Mouse (Mus musculus) R1 (cell line): ENCODE data around the gene Myh15.
"Not testable (repeated sequence)": the region's sequence is repeated elsewhere in the genome, so short reads cannot be mapped to it uniquely, and the experiment has no call there.

ENCODE experiments used
- DNase-seq: peaks from one replicate; pipeline ENCODE4 v3.0.0-alpha.2; 2018; ENCODE audit warnings: low read depth, low spot score

The Myh15 gene

DNA sequence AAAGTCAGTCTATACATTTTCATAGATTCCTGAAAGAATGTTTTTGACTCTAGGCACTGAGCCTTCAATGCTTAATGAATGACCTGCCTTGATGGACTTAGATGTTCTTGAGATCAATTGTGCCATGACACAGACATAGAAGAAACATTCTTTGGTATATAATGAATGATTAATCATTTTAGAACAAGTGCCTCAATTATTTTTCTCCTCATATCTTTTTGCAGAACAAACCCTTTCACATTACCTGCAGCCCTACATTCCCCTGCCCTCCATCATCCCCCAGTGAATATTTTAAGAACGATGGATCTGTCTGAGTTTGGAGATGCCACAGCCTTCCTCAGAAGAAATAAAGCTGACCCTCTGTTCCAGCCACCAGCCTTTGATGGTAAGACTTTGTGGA lies at the start of gene Myh15:
Gene Myh15, plus strand, starts transcription at position 301 of the 400 bp plus-strand sequence.
- DNase-seq, result no peak

DNA sequence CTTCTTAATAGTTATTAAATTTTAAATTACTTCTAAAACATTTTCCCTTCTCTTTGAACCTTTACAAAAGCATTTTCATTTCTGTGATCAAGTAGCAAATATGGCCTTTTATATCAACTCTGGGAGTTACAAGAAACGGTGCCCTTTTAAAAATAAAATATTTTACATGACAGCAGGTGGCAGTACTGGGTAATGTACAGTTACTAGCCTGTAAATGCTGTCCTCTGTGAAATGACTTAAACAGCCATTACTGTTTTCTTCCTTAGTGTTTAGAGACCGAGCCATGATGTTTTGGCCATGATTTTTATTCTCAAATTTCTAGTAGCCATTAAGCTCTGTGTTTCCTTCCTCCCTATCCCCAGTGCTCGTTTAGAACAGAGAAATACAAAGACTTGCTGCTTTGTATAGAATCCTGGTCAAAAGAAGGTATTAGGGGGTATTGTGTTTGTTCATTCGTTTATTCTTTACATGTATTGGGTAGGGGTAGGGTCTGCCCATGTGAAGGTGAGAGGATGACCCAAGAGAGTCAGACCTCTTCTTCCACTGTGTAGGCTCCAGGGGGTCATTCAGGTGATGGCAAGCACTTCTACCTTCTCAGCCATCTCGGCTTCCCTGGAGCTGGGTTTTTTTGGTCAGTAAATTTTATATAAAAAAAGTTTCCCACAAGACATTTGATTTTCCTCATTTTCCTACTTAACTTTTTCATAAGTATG lies 40.5 kb upstream of the Myh15 start:
- DNase-seq, result peak; percentile 22

DNA sequence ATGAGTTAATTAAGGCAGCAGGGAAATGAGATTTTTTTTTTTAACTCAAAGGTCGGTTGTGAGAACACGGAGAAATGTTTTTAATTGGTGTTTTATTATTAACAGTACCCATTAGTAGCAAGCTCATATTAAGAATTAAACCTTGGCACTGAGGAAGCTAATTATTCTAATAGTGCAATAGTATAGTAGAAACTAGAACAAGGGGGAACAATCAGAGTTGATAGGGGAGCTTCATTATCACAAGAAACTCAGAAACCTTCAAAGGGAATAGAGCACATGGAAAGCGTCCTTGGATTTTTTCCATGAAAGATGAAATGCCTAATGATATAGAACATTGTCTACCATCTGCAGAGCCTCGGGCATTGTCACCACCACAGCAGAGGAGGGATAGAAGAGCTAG lies 21.4 kb upstream of the Myh15 start:
- no peak for DNase-seq

DNA sequence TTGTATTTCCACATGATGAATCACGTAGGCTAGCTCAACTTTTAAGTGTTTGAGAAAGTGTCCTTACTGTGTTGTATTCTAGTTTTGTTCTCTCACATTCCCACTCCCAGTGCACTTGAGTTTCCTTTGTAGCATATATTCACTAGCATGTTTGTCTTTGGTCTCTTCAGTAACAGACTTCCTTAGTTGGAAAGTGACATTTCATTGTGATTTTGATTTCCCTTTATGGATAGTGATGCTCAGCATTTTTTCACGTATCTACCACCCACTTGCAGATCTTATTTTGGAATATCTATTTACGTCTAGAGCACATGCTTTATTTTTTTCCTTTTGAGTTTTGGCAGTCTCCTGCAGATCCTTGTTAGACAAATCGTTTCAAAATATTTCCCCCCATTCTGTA lies 19.5 kb upstream of the Myh15 start:
- DNase-seq, result no peak

DNA sequence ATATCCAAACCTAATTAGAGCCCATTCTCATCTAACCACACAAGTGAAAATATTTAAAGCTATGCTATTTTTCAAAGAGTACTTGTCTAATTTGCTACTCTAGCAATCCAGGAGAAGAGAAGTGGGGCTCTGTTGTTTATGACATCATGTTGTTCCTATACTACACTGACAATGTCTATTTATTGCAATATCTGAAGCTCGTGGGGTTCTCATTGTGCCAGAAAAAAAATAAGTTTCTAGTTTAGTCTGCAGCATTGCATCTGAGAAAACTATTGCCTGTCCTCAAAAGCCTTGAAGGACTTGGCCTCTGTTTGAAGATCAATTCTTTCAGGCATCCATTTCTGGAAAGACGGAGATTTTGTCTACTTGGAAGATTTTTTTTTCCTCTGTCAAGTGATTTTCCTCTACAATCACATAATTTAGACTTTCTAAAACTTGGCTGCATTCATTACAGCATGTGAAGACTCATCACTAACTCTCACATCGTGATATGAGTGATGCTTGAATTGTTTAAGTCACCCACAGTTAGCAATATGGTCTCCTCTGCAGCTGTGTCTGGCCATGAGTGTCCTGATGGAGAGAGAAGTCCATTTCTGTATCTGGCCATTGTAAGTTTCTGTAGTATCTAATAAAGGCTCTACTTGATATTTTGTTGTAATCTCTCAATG lies 16.6 kb upstream of the Myh15 start:
- DNase-seq, result no peak

DNA sequence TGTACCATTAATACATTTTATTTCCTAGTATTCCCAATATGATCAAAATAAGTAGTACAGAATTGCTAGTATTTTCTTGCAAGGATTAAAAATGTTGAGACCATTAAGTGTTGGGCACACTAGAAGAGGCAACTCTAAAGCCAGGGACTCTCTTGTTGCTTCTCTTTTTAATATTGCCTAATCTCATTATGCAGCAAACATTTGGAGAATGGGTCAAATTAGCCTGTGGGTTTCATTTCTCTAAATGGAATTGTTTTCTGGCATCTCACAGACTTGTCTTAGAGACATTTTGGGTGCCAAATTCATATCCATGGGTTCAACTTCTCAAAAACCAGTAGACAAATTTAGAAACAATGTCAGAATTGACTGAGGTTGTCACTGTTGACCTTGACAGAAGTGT lies 8.1 kb upstream of the Myh15 start:
- no peak for DNase-seq

DNA sequence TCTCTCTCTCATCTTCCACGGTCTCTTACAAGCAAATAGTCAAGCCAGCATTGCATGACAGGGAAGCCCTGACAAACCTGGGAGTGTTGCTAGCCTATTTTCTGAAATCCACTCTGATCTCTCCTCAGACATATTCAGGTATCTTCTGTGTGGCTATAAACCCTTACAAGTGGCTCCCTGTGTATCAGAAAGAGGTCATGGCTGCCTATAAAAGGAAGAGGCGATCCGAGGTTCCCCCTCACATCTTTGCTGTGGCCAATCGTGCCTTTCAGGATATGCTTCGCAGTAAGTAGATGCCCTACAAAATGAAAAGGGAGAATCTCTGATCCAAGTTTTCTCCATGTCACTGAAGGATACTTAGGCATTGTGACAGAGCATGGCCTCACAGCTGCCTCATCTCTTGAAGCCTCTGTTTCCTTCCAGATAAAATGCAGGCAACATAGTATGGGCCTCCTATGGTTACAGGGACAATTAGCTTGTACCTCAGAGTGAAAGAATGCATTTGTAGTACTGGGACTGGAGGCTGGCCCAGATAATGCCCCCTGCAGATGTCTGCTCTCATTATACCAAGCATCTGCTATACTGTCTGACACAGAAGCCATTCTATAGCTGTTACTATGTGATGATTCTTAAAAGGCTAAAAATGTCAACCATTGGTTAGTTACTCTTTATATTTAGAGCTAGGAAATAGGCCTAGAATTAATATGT lies 12.1 kb downstream of the Myh15 start:
- no peak for DNase-seq

DNA sequence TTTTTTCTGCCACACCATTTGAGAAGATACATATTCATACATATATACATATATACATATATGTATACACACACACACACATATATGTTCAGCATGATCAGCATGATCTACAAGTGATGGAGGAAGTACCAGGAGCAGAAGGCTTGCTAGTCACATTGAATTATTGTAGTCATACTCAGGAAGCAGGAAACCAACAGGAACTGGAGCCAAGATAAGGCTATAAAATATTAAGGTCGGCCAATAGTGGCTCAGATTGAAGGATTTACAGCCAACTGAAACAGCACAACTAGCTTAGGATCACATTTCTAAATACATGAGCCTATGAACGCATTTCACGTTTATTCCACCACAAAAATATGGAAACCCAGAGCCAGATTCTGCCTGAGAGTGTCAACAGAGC lies 14.0 kb downstream of the Myh15 start:
- no peak for DNase-seq

DNA sequence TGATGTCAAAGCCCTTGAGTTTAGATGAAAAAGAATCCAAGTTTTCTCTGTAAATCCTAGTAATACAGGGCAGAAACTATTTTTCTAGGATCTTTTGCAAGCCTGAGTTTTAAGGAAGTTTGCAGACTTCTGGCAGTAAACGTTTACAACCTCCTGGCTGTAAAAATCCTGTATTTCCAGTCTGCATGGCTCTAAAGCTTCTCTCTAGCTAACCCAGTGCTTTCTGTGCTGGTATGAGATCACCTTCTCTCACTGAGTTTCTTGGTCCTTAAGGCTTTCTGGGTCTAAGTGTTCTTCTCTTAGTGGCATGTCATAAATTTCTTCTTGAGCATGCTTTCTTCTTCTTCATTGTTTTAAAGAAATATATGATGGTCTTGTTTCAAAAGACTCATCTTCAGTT lies 70.7 kb downstream of the Myh15 start:
- DNase-seq, result no peak

DNA sequence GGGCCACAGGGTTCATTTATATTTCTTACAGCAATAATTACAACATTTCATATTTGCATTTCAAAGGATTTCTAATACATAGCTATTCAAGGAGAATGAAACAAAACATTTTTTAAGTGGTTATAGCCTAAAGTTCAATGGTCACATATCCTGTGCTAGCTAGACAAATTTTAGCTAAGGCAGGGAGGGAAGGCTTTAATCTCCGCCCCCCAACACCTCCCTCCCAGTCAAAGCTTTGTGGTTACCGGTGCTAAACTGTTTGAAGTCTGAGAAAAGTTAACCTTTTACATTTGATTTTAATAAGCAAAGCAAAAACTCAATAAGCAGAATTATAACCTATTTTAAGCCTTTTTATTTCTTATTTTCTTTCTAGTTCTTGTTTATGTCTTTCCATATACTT lies 98.9 kb downstream of the Myh15 start:
- DNase-seq, result no peak

DNA sequence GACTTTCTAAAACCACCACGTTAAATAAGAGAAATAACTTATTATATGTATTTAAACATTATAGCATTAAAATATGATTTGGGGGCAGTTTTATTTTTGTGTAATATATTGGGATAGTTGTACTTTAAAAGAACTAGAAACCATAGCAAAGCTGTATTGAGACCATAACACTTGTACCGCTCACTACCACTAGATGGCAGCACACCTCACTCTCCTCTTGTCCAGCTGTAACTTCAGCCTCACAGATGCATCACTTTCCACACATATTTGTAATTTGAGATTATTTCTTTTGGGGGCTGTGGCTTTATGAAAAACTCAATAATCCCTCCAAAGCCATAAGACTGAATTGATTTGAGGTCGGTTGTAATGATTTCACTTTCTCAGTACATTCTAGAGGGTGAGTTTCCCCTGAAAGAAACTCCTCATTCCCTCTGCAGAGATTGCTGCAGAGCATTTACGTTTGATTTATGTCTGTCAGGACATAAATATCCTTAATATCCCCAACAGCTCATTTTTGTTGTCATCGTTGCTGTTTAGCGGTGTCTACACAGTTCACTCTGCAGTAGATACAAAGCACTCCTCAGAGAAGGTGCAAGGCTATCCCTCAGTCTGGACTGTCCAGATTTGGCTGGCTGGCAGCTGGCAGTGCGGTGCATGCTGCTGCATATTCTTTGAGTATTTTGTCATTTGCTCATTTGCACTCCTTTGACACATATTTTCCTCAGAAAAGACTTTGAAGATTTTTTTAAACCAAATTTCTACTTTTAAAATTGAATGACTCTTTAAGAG lies 107.3 kb downstream of the Myh15 start:
- DNase-seq, result peak; percentile 48

DNA sequence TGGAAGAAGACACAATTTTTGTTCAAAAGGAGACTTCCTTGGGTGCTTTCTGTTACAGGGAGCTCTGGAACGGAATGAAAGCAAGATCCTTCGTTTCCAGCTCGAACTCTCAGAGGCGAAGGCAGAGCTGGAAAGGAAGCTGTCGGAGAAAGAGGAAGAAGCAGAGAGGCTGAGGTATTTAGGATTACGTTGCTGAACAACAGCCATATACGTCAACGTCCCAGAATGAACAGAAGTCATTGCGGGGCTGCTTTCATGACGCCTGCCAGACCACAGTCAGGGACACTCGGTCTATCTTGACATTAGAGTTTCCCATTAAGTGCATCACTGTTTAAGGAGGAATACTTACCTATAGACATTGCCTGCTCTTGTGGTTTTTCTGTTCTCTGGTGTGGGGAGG lies 108.4 kb downstream of the Myh15 start:
- DNase-seq, result no peak

DNA sequence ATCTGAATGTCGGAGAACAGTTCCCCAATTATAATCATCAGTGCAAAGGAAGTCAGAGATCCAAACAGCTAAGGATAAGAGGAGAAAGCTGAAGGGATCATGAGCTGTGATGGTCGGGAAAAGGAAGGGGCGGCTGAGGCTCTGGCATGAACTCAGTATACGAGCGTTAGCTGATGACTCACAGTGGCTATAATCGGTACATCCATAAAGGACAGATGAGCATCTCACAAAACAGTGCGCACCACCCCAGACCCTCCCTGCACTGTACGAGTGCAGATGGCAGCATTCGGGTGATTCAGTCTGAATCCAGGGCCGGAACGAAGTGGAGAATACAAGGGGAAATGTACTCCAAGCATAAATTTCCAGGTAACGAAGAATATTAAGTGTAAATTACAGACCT lies 110.0 kb downstream of the Myh15 start:
- DNase-seq, result no peak

DNA sequence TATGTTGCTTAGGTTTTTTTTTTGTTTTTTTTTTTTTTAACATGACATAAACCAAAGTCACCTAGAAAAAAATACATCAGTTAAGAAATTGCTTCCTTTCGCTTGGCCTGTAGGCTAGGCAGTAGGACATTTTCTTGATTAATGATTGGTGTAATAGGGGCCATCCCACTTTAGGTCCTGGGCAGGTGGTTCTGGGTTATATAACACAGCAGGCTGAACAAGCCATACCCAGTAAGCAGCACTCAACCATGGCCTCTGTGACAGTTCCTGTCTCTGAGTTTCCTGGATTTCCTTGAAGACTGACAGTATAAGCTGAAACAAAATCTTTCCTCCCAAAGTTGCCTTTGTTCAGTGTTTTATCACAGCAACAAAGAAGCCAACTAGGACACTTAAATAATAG lies 117.8 kb downstream of the Myh15 start:
- DNase-seq, result no peak

DNA sequence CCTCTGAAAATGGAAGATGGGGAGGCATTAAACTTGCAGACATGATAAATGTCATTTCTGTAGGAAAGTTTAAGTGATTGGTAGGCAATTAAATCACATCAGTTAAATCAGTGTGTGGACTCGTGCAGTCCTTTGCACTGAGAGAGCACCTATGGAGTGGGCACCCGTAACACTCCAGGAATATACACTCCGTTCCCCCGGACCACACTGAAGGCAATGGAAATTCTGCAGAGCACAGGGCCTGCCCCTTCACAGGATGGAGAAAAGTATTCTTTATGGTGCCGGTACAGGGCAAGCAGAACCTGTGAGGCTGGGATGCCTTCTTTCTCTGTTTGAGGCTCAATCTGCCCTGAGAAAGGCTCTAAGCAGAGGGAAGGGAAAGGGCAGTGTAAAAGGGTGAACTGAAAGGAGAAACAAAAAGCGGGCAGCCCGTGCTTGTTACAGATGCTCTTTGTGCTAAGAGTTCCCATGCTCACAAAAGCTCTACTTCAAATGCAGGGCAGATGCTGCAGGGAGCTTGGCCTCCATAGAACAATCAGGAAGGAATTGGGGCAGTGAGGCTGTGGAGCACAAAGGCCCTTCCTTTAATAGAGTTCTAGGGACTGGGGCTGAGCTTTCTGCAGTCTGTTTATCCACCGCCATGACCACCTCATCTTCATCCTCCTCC lies 118.6 kb downstream of the Myh15 start:
- DNase-seq, result no peak

DNA sequence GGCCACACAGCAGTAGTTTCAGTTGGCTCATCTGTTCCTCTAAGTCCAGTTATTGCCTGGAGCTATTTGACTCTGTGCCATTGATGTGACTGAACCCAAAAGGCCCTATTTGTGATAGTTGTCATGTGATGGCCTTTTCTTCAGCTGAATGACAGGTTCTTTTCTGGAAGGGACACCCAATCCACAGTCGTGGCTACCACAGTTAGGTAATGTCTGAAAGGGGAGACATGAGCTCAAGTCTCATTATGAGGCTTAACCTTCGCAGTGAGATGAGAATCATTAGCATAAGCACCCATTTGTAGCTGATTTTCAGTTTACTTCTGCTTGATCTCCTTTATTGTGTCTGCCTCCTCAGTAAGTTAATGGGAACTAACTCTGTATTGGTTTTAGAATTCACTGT lies 136.2 kb downstream of the Myh15 start:
- no peak for DNase-seq

DNA sequence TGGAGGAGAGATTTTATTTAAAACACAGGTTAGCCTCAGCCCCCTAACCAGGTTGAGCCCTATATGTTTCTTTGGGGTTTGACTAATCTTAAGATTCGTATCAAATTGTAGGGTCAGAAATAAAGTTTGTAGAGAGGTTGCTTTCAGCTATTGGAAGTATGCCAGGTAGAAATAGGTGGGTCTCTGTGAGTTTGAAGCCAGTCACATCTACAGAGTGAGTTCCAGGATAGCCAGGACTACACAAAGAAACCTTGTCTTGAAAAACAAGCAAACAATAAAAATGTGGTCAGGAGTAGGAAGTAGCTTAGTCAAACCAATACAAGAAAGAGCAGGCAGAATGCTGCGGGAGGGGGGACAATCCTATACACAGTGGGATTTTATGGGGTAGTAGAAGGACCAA lies 136.7 kb downstream of the Myh15 start:
- no peak for DNase-seq

DNA sequence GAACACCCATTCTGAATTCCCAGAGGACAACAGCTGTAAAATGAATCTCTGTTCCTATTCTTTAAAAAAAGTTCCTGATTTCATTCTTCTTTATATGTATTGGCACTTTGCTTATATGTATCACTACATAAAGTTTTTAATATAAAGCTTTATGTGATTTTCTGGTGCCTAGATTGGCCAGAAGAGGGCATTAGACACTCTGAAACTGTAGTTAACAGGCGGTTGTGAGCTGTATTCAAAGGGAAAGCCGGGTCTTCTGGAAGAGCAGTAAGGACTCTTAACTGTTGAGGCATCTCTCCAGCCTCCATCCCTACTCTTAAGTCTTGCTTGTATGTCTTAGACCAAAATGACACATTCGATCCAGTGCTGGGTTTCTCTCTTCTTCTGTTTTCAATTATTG lies 139.0 kb downstream of the Myh15 start:
- peak; percentile 4 for DNase-seq

DNA sequence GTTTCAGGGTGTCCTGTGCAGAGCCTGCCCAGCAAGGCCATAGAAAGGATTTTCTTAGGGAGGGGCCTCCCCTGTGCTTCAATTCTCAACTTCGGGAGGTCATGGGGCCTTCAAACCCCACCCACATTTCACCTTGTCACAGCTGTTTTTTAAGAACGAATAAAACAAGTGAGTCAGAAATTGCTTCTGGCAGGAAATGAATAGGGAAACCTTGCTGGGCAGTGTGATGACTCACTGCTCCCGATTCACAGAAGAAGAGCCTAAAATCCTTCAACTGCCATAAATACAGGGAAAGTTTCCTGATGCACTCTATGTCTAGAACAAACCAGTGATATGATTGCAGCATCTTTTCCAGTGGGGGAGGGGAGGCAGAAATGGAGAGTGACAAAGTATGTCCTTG lies 140.7 kb downstream of the Myh15 start:
- DNase-seq, result peak; percentile 63

DNA sequence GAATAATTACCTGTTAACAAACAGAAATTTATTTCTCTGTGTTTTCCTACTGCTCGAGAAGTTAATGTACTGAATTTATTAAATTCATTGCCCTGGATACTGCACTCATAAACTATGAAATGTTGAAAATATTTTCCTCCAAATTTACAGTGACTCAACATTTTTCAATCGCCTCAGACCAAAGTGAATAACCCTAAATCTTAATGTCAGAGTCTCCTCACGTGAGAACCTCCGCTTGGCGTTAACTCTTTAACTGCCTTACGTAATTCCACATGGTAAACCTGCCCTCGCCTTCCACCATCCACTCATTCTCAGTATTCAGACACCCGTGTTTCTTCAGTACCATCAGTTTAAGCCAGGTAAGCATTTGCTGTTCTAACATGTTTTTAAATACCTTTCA lies 166.4 kb downstream of the Myh15 start:
- no peak for DNase-seq

DNA sequence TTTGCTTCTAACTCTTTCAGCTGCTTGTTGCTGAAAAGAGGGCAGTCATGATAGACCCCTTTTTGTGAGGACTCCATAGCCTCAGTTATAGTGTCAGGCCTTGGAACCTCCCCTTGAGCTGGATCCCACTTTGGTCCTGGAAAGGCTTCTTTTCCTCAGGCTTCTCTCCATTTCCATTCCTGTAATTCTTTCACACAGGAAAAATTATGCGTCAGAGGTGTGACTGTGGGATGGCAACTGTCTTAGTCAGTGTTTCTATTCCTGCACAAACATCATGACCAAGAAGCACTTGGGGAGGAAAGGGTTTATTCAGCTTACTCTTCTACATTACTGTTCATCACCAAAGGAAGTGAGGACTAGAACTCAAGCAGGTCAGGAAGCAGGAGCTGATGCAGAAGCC lies 186.2 kb downstream of the Myh15 start:
- not testable (repeated sequence) for DNase-seq
